Mouse (Mus musculus) MEL (cell line): ENCODE measurements around the gene Trpd52l3.
"Not testable (repeated sequence)": the region's sequence is repeated elsewhere in the genome, so short reads cannot be mapped to it uniquely, and the experiment has no call there.

ENCODE experiments used
- BHLHE40 ChIP-seq: IDR thresholded peaks from 2 replicates; pipeline ENCODE4 v1.6.1; 2012; ENCODE audit warnings: low read depth, mild to moderate bottlenecking, inconsistent platforms, low read length, improper control_type of control experiment, borderline replicate concordance
- CTCF ChIP-seq, 3 experiments: IDR thresholded peaks in 2 of 3; conservative IDR thresholded peaks in 1 of 3; 2 replicates each; pipeline ENCODE4 v1.5.1; 2011 to 2012; ENCODE audit warnings: low read length in 3 of 3, low read depth in 2 of 3, mild to moderate bottlenecking in 2 of 3, improper control_type of control experiment in 1 of 3, inconsistent platforms in 1 of 3, mixed read lengths in 1 of 3, moderate library complexity in 1 of 3; ENCODE audit not compliant: control insufficient read depth in 1 of 3, insufficient read depth in 1 of 3, poor library complexity in 1 of 3, severe bottlenecking in 1 of 3
- NRF1 ChIP-seq: IDR thresholded peaks from 2 replicates; pipeline ENCODE4 v1.6.1; 2014; ENCODE audit warnings: low read depth, mild to moderate bottlenecking, inconsistent platforms, low read length, improper control_type of control experiment, moderate library complexity; ENCODE audit not compliant: poor library complexity, insufficient read depth, severe bottlenecking
- RAD21 ChIP-seq: IDR thresholded peaks from 2 replicates; pipeline ENCODE4 v1.6.1; 2011; ENCODE audit warnings: mild to moderate bottlenecking, low read depth, low read length, improper control_type of control experiment
- USF2 ChIP-seq, 2 experiments: IDR thresholded peaks; 2 replicates each; pipeline ENCODE4 v1.6.1; 2011 to 2012; ENCODE audit warnings: improper control_type of control experiment in 2 of 2, low read length in 2 of 2, borderline replicate concordance in 1 of 2, inconsistent platforms in 1 of 2, low read depth in 1 of 2, mild to moderate bottlenecking in 1 of 2; ENCODE audit not compliant: insufficient read depth in 1 of 2

DNA sequence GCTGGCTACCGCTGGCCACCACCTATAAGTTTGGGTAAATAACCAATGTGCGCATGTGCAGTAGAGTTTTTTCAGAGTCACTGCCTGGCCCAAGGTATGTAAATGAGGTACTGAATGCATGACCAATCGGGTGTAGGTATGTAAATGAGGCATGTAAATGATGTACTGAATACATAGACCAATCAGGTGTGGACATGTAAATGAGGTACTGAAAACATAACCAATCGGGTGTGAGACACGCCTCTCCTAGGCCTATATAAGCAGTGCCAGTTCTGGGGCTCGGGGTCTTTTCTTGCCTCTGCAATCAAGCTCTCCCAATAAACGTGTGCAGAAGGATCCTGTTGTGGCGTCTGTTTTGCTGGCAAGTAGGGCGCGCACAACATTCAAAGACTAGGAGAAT, 19.8 kb downstream of the Trpd52l3 start:
- not testable (repeated sequence) for TF ChIP-seq USF2 (IDR thresholded peaks at IDR 0.05; ENCODE audit: borderline replicate concordance in 1 of 2, insufficient read depth in 1 of 2, low read depth in 1 of 2, low read length in 2 of 2); NRF1; CTCF (IDR thresholded peaks at IDR 0.05 in 2 of 3, conservative IDR thresholded peaks at IDR 0.05 in 1 of 3; ENCODE audit: control insufficient read depth in 1 of 3, insufficient read depth in 1 of 3, low read depth in 2 of 3, low read length in 3 of 3, poor library complexity in 1 of 3, severe bottlenecking in 1 of 3); BHLHE40; RAD21
